Mouse (Mus musculus) heart, adult 9 months (tissue): ENCODE data around the gene Mxd1.

Experiments used
- DNase-seq, 2 experiments: peaks; one replicate each; pipeline ENCODE4 v3.0.0; 2022; ENCODE audit warnings: low spot score in 2 of 2

The Mxd1 gene

GRCm38 (mm10) chr6:86646143-86646542 is 22.8 kb downstream of the Mxd1 start:
- DNase-seq = no peak

- DNase-seq = no peak
Observed at GRCm38 (mm10) chr6:86645551-86645950, 23.4 kb downstream of the Mxd1 start.

DNA sequence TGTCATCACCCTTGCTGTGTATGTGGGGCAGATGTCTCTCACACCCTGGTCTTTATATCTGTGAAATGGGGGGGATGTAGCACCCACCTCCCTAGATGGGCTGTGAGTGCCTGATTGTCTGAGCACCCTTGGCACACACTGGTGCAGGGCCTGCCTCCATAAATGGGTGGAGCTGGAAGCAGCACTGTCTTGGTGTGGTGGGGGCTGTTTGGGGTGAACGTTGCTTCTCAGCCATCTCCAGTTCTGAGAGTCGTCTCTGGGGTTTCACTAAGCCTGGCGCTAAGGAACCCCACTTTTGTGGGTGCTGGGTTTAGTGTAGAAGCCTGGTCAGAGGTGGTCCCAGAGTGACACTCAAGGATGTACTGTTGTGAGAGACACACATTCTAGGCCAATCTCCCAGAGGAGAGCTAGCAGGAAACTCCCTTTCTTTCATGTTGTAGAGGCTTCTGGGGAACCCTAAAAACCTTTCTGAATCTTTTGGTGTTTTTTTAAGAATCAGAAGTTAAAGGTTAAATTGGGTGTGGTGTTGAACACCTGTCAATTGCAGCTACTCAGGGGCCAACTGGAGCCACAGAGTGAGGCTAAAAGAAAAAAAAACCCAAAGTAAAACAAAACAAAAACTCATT is 24.1 kb downstream of the Mxd1 start:
- no peak for DNase-seq

DNA sequence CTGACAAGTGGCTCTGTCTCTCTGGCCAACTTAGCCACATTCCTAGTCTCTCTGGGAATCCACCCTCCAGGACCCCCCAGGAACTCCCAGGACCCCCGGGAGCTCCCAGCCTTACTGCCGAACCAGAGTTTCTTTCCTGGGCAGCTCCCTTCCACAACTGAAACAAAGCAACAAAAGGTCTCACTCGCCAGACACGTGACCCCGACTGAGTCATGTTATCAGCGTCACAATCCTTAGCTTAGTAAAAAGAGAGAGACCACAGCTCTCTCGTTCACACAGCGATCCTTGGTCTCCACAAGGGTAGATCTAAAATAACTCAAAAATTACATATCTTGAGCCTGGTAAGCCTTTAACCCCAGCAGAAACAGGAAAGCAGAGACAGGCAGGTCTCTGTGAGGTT is 27.2 kb downstream of the Mxd1 start:
- DNase-seq = no peak

- no peak for DNase-seq
Observed at GRCm38 (mm10) chr6:86640776-86641175, 28.2 kb downstream of the Mxd1 start.

DNA sequence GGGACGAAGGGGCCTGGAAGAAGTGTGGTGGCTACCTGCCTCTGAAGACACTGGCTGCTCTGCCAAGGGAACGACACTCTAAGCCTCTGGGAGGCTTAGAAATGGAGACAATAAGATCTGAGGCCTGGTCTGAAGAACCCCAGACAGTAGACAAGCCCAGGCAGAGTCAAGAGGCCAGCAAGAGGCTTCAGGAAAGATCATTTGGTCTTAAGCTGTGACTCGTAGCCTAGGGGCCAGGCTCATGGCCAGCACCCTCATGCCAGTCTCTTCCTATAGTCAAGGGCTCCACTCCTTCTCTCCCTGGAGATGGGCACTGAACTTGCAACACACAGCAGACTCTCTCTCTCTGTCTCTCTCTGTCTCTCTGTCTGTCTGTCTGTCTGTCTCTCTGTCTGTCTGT is 28.8 kb downstream of the Mxd1 start:
- no peak for DNase-seq

GRCm38 (mm10) chr6:86639180-86640160 is 29.5 kb downstream of the Mxd1 start:
- no peak for DNase-seq

DNA sequence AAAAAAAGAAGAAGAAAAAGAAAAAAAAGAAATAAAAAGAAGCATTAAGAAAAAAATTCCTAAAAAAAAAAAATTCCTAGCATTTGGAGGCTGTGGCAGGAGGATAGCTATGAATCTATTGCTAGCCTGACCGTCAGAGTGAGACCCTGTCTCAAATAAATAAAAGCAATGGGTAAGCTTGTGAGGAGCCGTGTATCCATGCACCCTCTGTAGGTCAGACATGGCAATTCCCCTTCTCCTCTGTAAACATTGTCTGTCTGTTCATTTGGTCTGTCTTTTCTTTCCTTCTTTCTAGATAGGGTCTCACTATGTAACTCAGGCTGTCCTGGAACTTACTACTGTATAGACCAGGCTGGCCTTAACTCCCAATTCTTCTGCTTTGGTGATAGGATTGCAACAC is 30.5 kb downstream of the Mxd1 start:
- DNase-seq = no peak

- no peak for DNase-seq
Observed at GRCm38 (mm10) chr6:86637860-86638259, 31.1 kb downstream of the Mxd1 start.

GRCm38 (mm10) chr6:86637171-86637835 is 31.7 kb downstream of the Mxd1 start:
- DNase-seq = no peak

- DNase-seq = peak; percentile 48 to 59
Observed at GRCm38 (mm10) chr6:86636495-86636894, 32.5 kb downstream of the Mxd1 start.

- DNase-seq = no peak
Observed at GRCm38 (mm10) chr6:86630141-86630540, 38.8 kb downstream of the Mxd1 start.

DNA sequence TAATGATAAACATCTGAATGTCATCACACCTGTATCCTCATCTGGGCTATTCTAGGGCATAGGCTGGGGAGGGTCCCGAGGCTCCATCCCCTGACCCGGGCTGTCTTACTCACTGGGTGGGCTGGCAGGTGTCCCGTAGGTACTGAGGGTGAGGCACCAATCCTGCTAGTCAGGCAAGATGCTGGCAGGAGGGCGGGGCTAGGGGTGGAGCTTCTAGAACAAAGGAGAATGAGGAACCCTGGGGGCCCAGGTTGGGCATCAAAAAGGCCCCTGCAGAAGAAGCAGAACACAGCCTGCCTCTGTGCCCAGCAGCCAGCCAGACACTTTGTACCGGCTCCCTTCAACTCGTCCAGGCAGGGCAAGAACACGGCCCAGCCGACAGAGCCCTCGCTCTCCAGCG is 41.0 kb downstream of the Mxd1 start, which contains the start of gene Asprv1:
Asprv1 (plus strand) TSS at position 219 of the 400 bp plus-strand sequence.
- no peak for DNase-seq

DNA sequence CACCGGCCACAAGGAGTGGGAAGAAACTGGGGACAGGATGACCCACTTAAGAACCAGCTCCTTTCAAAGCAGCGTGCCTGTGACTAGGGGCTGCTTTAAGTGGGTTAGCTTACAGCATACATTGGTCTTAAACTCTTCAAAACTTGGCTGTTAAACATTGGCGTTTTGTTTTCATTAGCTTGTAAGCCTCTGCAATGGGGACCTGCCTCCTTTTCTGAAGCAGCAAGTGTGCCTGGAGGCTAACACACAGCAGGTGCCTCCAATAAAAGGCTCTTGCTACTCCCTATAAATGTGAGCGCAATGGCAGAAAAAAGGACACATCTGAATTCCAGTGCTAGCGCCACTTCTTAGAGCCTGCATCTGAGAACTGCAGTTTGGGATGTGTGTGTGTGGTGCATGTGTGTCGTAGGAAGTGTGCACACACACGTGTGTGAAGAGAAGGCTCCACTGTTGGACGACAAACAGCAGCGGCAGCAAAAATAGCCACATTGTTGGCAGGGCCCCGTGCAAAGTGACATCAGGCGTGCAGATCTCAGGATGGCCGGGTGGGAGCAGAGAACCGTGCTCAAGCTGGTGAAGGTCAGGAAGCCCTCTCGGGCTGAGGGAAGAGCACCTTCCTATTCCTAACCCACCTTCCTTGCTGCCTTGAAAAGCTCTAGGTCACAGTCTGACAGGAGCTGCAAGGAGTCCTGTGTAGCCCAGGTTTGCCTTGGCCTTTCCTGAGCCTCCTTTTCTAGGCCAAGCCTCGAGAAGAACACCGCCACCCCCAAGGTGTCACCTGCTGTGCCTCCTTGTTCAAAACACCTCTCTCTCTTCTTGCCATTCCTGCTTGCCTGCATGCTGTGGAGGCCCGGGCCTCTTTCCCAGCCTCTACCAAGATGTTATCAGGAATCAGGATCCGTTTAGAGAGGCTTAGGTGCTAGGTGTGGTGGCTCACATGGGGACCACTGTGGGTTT is 44.6 kb downstream of the Mxd1 start:
- DNase-seq = peak in 1 of 2 experiments; percentile 14

GRCm38 (mm10) chr6:86623201-86623600 is 45.8 kb downstream of the Mxd1 start:
- DNase-seq = no peak

- no peak for DNase-seq
Observed at GRCm38 (mm10) chr6:86615301-86615700, 53.7 kb downstream of the Mxd1 start.

DNA sequence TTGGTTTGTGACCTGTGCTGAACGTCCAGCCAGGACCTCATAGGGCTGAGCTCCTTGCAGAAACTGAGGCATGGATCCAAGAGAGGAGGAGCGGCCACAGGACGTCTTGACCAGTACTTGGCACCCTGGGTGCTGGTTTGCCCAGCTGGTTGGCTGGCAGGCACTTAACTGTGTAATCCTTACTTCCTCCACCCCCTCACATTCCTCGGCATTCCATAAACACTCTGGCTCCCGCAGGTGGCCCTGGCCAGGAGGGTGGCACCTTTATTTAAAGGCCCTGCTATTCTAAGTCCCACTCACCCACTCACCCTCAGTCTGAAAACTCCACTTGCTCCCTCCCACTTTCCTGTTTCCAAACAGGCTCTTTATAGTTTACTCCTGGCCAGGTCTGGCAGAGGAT is 58.2 kb downstream of the Mxd1 start:
- no peak for DNase-seq

DNA sequence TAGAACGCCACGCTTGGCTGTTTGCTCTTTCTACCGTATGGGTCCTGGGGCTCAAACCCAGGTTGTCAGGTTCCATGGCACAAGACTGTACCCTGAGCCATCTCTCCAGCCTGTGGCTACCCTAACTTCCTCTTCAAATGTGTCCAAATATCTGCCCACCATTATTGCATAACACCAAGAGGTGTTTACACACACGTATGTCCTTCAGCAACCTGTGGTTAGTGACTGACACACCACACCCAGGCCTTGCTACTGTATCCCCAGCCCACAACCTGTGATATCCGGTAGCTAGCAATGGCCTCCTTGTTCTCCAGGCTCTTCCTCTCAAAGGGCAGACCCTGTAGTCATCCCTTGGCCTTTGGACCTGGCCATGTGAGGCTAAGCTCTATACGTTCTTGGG is 59.7 kb downstream of the Mxd1 start:
- no peak for DNase-seq

DNA sequence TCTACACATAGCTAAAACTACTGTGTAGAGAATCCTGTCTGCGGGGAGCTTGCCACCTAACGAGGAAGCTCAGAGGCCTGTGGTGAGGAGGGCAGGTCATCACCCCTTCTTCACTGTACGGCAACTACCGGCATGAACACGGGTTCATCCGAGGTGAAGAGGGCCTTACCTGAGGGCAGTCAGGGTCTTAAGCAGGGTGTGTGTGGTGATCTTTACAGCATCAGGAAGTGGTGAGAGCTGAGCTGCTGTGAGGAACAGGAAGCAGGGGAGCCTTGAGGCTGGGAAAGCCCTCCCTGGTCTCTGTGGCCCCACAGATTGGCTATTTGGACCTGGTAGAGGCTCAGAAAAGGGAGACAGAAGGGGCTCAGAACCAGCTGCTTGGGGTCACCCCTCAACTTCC is 61.5 kb downstream of the Mxd1 start:
- DNase-seq = no peak

DNA sequence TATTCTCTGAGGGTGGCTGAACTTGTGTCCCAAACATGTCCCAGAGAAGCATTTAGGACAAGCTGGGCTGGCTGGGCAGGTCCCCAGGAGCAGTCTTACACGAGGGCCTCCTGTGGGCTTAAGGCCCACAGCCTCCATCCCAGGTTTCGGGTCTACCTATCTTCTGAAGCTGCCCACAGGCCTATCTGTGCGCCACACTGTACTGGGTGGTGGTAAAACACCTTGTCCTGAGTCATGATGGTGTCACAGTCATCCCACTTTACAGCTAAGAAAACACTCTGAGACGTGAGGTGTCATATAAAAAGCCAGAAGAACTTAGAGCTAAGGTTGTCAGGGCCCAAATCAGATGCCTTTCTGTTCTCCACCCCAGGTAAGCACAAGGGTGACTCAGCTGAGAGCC is 62.7 kb downstream of the Mxd1 start:
- DNase-seq = no peak

DNA sequence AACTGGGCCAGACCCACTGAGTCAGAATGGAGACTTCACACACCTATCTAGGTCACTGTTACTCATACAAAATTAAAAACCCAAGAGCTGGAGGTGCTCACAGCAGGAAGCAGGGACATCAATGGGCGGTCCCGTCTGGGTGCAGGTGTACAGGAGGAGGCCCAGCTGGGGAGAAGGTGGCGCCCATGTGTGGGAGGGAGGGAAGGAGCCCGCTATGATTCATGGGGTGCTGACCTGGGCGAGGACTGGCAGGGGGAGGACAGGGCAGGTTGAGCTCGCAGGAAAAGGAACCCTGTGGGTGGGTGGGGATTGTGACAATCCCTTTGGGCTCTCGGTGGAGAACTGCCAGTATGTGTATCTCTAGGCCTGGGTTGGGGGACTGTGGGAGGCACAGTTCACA is 63.7 kb downstream of the Mxd1 start:
- DNase-seq = no peak
